Mouse (Mus musculus) heart, postnatal 0 days (tissue): Measurements from ENCODE around the gene Tex14. TPM values are rescaled to one million over a fixed set of nuclear protein-coding genes. Genes with fewer than 3 reads are reported as not detected.

Experiments
- ATAC-seq: fragments of 200-750 bp; cut with Nextera tagmentation; 2 replicates; pipeline ENCODE4 v1.8.0; 2017; ENCODE audit warnings: low read depth, moderate number of reproducible peaks, moderate library complexity; ENCODE audit not compliant: insufficient read depth
- DNase-seq: peaks from one replicate; pipeline ENCODE4 v3.0.0-alpha.2; 2016; ENCODE audit warnings: low spot score
- H3K27ac ChIP-seq: fragments of 300-500 bp; sonication (generic); 2 replicates; pipeline ENCODE4 v1.5.1; 2014; ENCODE audit warnings: low read depth, mild to moderate bottlenecking
- H3K27me3 ChIP-seq: fragments of 300-500 bp; sonication (generic); 2 replicates; pipeline ENCODE4 v1.6.1; 2014; ENCODE audit warnings: low read length, mixed read lengths; ENCODE audit not compliant: control insufficient read depth, insufficient read depth
- H3K36me3 ChIP-seq: fragments of 300-500 bp; sonication (generic); replicated peaks from 2 replicates; pipeline ENCODE4 v1.6.1; 2014; ENCODE audit warnings: low read length, mixed read lengths; ENCODE audit not compliant: control insufficient read depth, insufficient read depth
- H3K4me1 ChIP-seq: fragments of 300-500 bp; sonication (generic); 2 replicates; pipeline ENCODE4 v1.6.1; 2014; ENCODE audit warnings: antibody characterized with exemption; ENCODE audit not compliant: control insufficient read depth, insufficient read depth
- H3K4me2 ChIP-seq: fragments of 300-500 bp; sonication (generic); 2 replicates; pipeline ENCODE4 v1.6.1; 2014; ENCODE audit warnings: low read depth, mild to moderate bottlenecking, low read length, moderate library complexity
- H3K4me3 ChIP-seq: fragments of 300-500 bp; sonication (generic); 2 replicates; pipeline ENCODE4 v1.5.1; 2014; ENCODE audit warnings: low read depth, low read length
- H3K9ac ChIP-seq: fragments of 300-500 bp; sonication (generic); replicated peaks from 2 replicates; pipeline ENCODE4 v1.6.1; 2014; ENCODE audit warnings: low read depth, low read length, mixed read lengths
- H3K9me3 ChIP-seq: fragments of 300-500 bp; sonication (generic); replicated peaks from 2 replicates; pipeline ENCODE4 v1.6.1; 2016; ENCODE audit warnings: low read length; ENCODE audit not compliant: control insufficient read depth
- CTCF ChIP-seq: IDR thresholded peaks from 2 replicates; pipeline ENCODE4 v1.5.1; 2016; ENCODE audit warnings: antibody characterized with exemption, control low read depth, low read depth
- EP300 ChIP-seq: IDR thresholded peaks from 2 replicates; pipeline ENCODE4 v1.6.1; 2016; ENCODE audit warnings: antibody characterized with exemption, low read depth
- WGBS: fragments of 180-500 bp; shearing (Covaris S2); extraction: QIAGEN DNeasy Blood & Tissue Kit; methylation state at CpG from one replicate; pipeline ENCODE4 v1.1.7; 2014; 5-methylcytosine and 5-hydroxymethylcytosine counted together
- polyA plus RNA-seq: library from polyadenylated mRNA; unstranded; fragments of >200 nt; fragmentation: Nextera tagmentation; extraction: Ambion mirVana; gene quantifications from 2 replicates; pipeline ENCODE4 v1.2.1, GENCODE M21; 2015
- total RNA-seq: library from RNA; depleted of rRNA; stranded (reverse); fragments of >200 nt; gene quantifications from 2 replicates; pipeline ENCODE4 v1.2.3, GENCODE M21; 2014; ENCODE audit warnings: low replicate concordance; rRNA removed

Tex14 gene
- total RNA-seq (0.04 and 0.46 TPM in 2 replicates), polyA plus RNA-seq (0.22 TPM in 1 of 2 replicates, not detected in the other)

DNA sequence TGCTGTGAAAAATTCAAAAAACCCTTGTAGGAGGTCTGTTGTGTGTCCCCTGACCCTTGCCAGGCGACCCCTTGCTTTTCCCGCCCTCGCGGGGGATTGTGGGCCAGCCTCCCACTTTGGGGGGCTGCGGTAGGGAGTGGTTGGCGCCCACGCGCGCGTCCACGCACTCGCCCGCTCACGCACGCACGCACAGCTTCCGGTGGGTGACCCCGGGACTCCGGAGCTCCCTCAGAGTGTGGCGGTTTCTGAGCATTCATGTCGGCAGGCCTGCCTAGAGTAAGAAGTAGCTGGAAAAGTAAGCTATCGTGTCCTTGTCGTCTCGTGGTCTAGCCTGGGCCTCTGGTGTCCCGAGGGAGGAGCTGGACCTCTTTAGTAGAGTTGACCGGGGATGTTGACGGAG is at the start of gene Tex14, which contains the start of gene Rad51c:
Tex14 (plus strand) TSS at position 190 of the 400 bp plus-strand sequence.
Rad51c (minus strand) TSS at position 79 of the 400 bp plus-strand sequence.
- Histone ChIP-seq H3K27ac (peak within 1 kb of the TSS; percentile 90), H3K27me3 (no peaks in the 10 kb centered on the region), H3K4me2 (peak within 1 kb of the TSS; percentile 72), H3K4me3 (peak within 1 kb of the TSS; percentile 76), H3K36me3 (no peaks in the 10 kb centered on the region), H3K9me3 (no peaks in the 10 kb centered on the region), H3K9ac (peak within 1 kb of the TSS; percentile 75), H3K4me1 (peaks cover 3% of the 10 kb centered on the region; the same call in 1 of the 2 replicates)
- 77% methylated on average over 27 of the region's 27 CpGs for WGBS
- no peak for ATAC-seq
- TF ChIP-seq EP300 = no peak
- TF ChIP-seq CTCF = no peak
- DNase-seq = no peak

DNA sequence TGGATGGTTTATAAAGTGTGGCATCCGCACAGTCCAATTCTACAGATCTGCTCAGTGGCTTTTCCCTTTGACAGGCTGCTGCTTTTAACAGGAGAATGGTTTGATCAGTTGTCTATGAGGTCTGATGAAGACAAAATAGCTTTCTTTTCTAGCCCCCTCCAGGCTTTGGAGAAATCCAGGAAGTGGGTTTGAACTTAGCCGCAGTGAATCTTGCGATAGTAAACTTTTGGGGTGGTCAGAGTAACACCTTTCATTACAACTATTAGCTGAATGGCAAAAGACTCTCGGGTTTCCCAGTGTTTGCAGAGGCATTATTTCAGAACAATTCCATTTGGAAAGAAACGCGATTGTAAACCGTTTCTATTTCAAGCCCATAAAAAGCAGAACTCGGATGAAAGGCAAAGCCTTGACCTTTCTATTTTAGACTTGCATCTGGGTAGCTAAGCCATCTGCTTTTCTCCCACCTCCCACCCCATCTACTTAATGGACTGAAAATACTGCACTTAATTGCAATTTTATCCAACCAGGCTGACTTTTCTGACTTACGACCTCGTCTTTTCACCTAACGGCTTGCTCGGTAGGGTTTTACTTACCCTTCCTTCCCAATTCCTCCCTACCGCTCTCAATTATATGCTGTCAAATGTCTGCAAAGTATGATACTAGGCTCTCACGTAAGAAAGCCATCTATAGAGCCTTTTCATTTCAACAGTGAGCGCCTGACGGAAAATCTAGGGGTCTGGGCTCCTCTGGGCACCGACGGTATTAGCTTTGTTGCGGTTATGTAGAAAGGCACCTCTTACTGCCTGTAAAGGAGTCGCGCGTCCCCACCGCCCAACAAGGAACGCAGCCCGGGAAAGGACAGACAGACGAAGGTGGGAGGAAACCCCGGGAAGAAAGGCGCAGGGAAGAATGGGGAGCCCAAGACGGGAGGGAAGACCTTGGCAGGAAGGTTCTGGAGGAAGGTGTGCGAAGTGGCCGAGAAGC is 47.3 kb upstream of the Tex14 start:
- H3K27me3 ChIP-seq = 0 out of 2 replicates have a peak, but pooled peaks cover 4% of the 10 kb centered on the region
- DNase-seq (no peak), ATAC-seq (no peak)
- TF ChIP-seq EP300 (no peak), CTCF (no peak)
- WGBS = 7% methylated on average over 31 of the region's 31 CpGs
- H3K27ac ChIP-seq = 0 out of 2 replicates have a peak overlapping the region, but pooled peaks have one; percentile 18
- peak overlapping the region; percentile 64 for H3K9ac ChIP-seq
- peak overlapping the region; percentile 80 for H3K4me3 ChIP-seq
- no peaks in the 10 kb centered on the region for H3K9me3 ChIP-seq
- no peaks in the 10 kb centered on the region for H3K4me1 ChIP-seq
- H3K4me2 ChIP-seq = peak overlapping the region; percentile 88
- no peaks in the 10 kb centered on the region for H3K36me3 ChIP-seq

DNA sequence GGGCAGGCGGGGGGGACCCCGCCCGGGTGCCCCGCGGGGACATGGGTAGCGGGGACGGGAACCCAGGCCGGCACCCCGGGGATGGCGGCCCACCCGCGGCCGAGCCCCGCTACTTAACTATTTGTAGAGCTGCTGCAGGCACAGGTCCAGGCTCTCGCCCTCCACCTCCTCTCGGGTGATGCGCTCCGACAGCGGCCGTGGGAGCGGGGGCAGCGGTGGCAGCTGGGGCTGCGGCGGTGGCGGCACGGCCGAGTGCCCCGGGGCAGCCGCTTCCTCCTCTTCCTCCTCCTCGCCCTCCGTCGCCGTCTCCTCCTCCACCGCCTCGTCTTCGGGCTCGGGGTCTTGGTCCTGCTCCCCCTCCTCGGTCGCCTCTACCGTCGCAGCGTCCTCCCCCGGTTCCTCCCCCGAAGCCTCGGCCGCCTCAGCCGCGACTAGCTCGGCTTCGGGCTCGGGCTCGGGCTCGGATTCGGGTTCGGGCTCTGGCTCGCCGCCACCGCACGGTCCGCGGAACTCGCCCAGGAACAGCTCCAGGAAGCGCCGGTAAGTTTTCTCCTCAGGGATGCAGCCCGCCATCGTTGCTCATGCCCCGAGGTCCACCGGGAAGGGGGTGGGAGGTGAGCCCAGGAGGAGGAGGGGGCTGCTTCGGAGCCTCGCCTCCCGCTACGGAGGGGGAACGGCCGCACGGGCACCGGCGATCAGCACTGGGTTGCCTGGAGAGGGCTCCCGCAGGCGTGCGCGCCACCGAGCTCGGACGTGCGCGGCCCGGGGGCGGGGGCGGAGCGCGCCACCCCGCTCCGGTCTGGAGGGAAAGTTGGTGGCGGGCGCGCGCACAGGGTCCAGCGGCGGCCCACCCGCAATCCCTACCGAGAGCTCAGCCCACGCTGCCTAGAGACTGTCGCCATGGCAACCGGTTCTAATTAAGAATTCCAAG is 46.3 kb upstream of the Tex14 start, which contains the start of gene Ppm1e:
Ppm1e (minus strand) TSS at position 693 of the 931 bp plus-strand sequence.
- under 1% methylated on average over 68 of the region's 104 CpGs for WGBS
- DNase-seq (peak; percentile 67), ATAC-seq (peak; percentile 95)
- Histone ChIP-seq H3K27ac (0 out of 2 replicates have a peak within 1 kb of the TSS, but pooled peaks have one; percentile 18), H3K4me1 (no peaks in the 10 kb centered on the region), H3K4me2 (peak within 1 kb of the TSS; percentile 88), H3K9me3 (no peaks in the 10 kb centered on the region; the same call in 1 of the 2 replicates), H3K9ac (peak within 1 kb of the TSS; percentile 64), H3K4me3 (peak within 1 kb of the TSS; percentile 80), H3K36me3 (no peaks in the 10 kb centered on the region), H3K27me3 (0 out of 2 replicates have a peak, but pooled peaks cover 4% of the 10 kb centered on the region)
- TF ChIP-seq CTCF = no peak

DNA sequence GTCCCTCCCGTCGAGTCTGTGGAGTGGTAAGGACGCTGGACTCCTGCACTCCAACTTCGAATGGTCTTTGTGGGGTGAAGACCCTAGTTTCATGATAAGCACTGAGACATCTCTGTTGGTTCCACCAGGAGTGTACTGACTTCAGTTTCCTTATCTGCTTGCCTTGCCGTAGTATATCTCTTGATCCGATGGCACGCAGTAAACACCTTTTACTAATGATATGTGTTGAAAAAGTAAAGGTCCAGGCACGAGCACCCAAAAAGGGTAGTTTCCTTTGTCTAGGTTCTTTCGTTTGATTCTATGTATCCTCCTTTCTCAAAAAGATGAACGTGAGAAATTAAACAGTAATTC is 45.6 kb upstream of the Tex14 start:
- WGBS = 14% methylated on average over 10 of the region's 10 CpGs
- peak overlapping the region; percentile 88 for H3K4me2 ChIP-seq
- H3K4me3 ChIP-seq = peak overlapping the region; percentile 80
- TF ChIP-seq EP300 (no peak), CTCF (no peak)
- 0 out of 2 replicates have a peak, but pooled peaks cover 4% of the 10 kb centered on the region for H3K27me3 ChIP-seq
- H3K9ac ChIP-seq = 0 out of 2 replicates have a peak overlapping the region, but pooled peaks have one; percentile 64
- H3K9me3 ChIP-seq = no peaks in the 10 kb centered on the region; the same call in 1 of the 2 replicates
- ATAC-seq = no peak
- H3K4me1 ChIP-seq = no peaks in the 10 kb centered on the region
- DNase-seq = no peak
- no peaks in the 10 kb centered on the region for H3K36me3 ChIP-seq
- H3K27ac ChIP-seq = no peak overlapping the region

DNA sequence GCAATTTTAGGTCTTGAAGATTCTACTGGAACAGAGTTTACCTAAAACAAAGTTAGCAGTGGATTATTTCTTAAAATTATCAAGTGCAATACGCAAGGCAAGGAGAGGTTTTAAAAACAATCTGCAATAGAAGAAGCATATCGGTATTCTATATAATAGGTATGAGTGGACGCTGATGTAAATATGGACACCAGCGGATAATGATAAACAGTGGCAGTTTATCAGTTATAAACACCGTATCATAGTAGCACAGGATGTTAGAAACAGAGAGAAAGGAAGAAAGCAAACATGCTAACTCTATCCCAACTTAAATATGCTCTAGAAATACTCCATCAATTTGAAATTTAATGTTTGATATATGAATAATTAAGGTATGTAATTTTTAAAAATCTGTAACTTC is 39.7 kb upstream of the Tex14 start:
- WGBS = 83% methylated on average over 5 of the region's 5 CpGs
- no peaks in the 10 kb centered on the region for H3K4me1 ChIP-seq
- no peaks in the 10 kb centered on the region; the same call in 1 of the 2 replicates for H3K9me3 ChIP-seq
- no peak overlapping the region for H3K4me3 ChIP-seq
- H3K27me3 ChIP-seq = 0 out of 2 replicates have a peak, but pooled peaks cover 4% of the 10 kb centered on the region
- no peak overlapping the region for H3K27ac ChIP-seq
- DNase-seq (no peak), ATAC-seq (no peak)
- H3K9ac ChIP-seq = no peak overlapping the region
- no peaks in the 10 kb centered on the region for H3K36me3 ChIP-seq
- TF ChIP-seq EP300 (no peak), CTCF (no peak)
- H3K4me2 ChIP-seq = no peak overlapping the region
